ENCODE assay signal across 9 mouse cellular contexts in the genomic region with DNA sequence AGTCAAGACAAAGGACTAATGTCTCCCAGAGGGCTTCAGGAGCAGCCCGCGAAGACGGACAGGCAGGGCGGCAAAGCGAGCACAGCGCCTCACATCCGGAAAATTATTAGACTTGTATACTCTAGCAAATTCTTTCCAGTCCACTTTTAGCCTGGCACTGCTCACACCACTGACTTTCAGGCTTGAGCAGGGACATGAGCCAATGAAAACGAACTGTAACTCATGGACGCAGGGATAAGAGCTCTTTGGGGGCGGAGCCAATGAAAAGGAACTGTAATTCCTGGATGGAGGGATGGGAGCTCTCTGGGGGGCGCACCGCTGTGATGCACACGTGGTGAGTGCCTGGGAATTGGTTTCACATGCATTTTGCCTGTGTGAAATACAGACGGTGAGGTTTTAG. TPM values are rescaled to one million over a fixed set of nuclear protein-coding genes. Genes with fewer than 3 reads are reported as not detected.
DNase-seq lines count a peak whose midpoint lies in the region; ATAC-seq and TF ChIP-seq lines count a peak whose summit lies in the region.
"Had no signal": no experiment of that assay in that cellular context is flagged by ENCODE, and none has a peak within 500 bp of the region (broad histone marks: within the 10 kb centered on the region; RNA-seq: fewer than 3 reads in every experiment).

No protein-coding gene starts in this region.

- H3K27ac ChIP-seq in lung, embryonic 15.5 days = no peak overlapping the region
- no peak overlapping the region for H3K27ac ChIP-seq in forebrain, embryonic 13.5 days
- H3K27ac ChIP-seq in intestine, embryonic 14.5 days (ENCODE audit: low read depth) = no peak overlapping the region
- no peak overlapping the region for H3K27ac ChIP-seq in midbrain, postnatal 0 days (ENCODE audit: low read depth, low read length)

- peaks cover 14% of the 10 kb centered on the region for H3K4me1 ChIP-seq in lung, embryonic 15.5 days
- H3K4me1 ChIP-seq in forebrain, embryonic 13.5 days = no peaks in the 10 kb centered on the region
- peaks cover 11% of the 10 kb centered on the region for H3K4me1 ChIP-seq in intestine, embryonic 14.5 days (replicated peaks; ENCODE audit: control insufficient read depth, insufficient read depth, low read length)
- no peaks in the 10 kb centered on the region for H3K4me1 ChIP-seq in midbrain, postnatal 0 days (ENCODE audit: insufficient read depth, low read length)

- DNase-seq in lung, postnatal 4 days = no peak
- DNase-seq in intestine, embryonic 14.5 days (ENCODE audit: low spot score) = no peak
- no peak for DNase-seq in midbrain, postnatal 0 days (ENCODE audit: low spot score)
- no peak for DNase-seq in spleen, postnatal 4 days (ENCODE audit: low spot score in 2 of 2)
- DNase-seq in cerebellum, adult 11-12 months = no peak
- DNase-seq in frontal cortex, postnatal 36 days (ENCODE audit: low spot score in 2 of 2) = no peak

- no peak for TF ChIP-seq CTCF in midbrain, postnatal 0 days (IDR thresholded peaks at IDR 0.05)

- H3K27me3 ChIP-seq in lung, embryonic 15.5 days = no peaks in the 10 kb centered on the region
- H3K27me3 ChIP-seq in forebrain, embryonic 13.5 days = no peaks in the 10 kb centered on the region
- H3K27me3 ChIP-seq in intestine, embryonic 14.5 days (replicated peaks; ENCODE audit: control insufficient read depth, insufficient read depth, low read length) = no peaks in the 10 kb centered on the region
- no peaks in the 10 kb centered on the region for H3K27me3 ChIP-seq in midbrain, postnatal 0 days (ENCODE audit: insufficient read depth, low read length)
- H3K27me3 ChIP-seq: Patski had no signal

- 48% methylated on average over 14 of the region's 14 CpGs for WGBS in lung, embryonic 15.5 days
- 57% methylated on average over 14 of the region's 14 CpGs for WGBS in forebrain, embryonic 13.5 days
- WGBS in intestine, embryonic 14.5 days = 56% methylated on average over 14 of the region's 14 CpGs
- WGBS in midbrain, postnatal 0 days = 42% methylated on average over 14 of the region's 14 CpGs

- H3K9ac ChIP-seq in lung, embryonic 15.5 days = no peak overlapping the region
- H3K9ac ChIP-seq in forebrain, embryonic 13.5 days = no peak overlapping the region
- H3K9ac ChIP-seq in intestine, embryonic 14.5 days (ENCODE audit: low read length) = no peak overlapping the region
- no peak overlapping the region for H3K9ac ChIP-seq in midbrain, postnatal 0 days (replicated peaks; ENCODE audit: low read length, poor library complexity, severe bottlenecking)

- H3K4me2 ChIP-seq in lung, embryonic 15.5 days = 0 out of 2 replicates have a peak overlapping the region, but pooled peaks have one; percentile 8
- peak overlapping the region; percentile 27; the same call in 1 of the 2 replicates for H3K4me2 ChIP-seq in forebrain, embryonic 13.5 days
- H3K4me2 ChIP-seq in intestine, embryonic 14.5 days (ENCODE audit: low read length) = 0 out of 2 replicates have a peak overlapping the region, but pooled peaks have one; percentile 5
- peak overlapping the region; percentile 28; the same call in 1 of the 2 replicates for H3K4me2 ChIP-seq in midbrain, postnatal 0 days (ENCODE audit: low read depth, low read length, poor library complexity, severe bottlenecking)

- H3K4me3 ChIP-seq in lung, embryonic 15.5 days = no peak overlapping the region
- no peak overlapping the region for H3K4me3 ChIP-seq in forebrain, embryonic 13.5 days
- no peak overlapping the region for H3K4me3 ChIP-seq in intestine, embryonic 14.5 days (ENCODE audit: low read depth, low read length)
- H3K4me3 ChIP-seq in midbrain, postnatal 0 days (ENCODE audit: low read depth, low read length) = no peak overlapping the region

- no peaks in the 10 kb centered on the region for H3K9me3 ChIP-seq in lung, embryonic 15.5 days
- H3K9me3 ChIP-seq in forebrain, embryonic 13.5 days (replicated peaks) = no peaks in the 10 kb centered on the region
- H3K9me3 ChIP-seq in intestine, embryonic 14.5 days (ENCODE audit: control insufficient read depth, low read length) = 0 out of 2 replicates have a peak, but pooled peaks cover 5% of the 10 kb centered on the region
- no peaks in the 10 kb centered on the region for H3K9me3 ChIP-seq in midbrain, postnatal 0 days (ENCODE audit: low read length)

- H3K36me3 ChIP-seq in lung, embryonic 15.5 days = no peaks in the 10 kb centered on the region
- H3K36me3 ChIP-seq in forebrain, embryonic 13.5 days (ENCODE audit: poor library complexity, severe bottlenecking) = no peaks in the 10 kb centered on the region
- no peaks in the 10 kb centered on the region for H3K36me3 ChIP-seq in intestine, embryonic 14.5 days (ENCODE audit: control insufficient read depth, insufficient read depth, low read length)
- no peaks in the 10 kb centered on the region for H3K36me3 ChIP-seq in midbrain, postnatal 0 days (ENCODE audit: insufficient read depth, low read length)

- ATAC-seq in lung, embryonic 15.5 days (ENCODE audit: borderline replicate concordance, extremely low read depth, low FRiP score, low TSS enrichment) = no peak
- ATAC-seq in forebrain, embryonic 13.5 days = no peak
- no peak; the same call in 1 of the 2 replicates for ATAC-seq in intestine, embryonic 14.5 days (replicated peaks; ENCODE audit: low FRiP score, low TSS enrichment, low read depth)
- no peak for ATAC-seq in midbrain, postnatal 0 days (ENCODE audit: low FRiP score)
- ATAC-seq: Patski had no signal

RNA-seq across cellular contexts. Expression of a gene that starts 26.3 kb away (rescaled TPM):
- 18.3 and 19.7 TPM in 2 replicates for polyA plus RNA-seq in lung, embryonic 15.5 days (2015; fragmentation: Nextera tagmentation; extraction: Ambion mirVana)
- polyA plus RNA-seq in forebrain, embryonic 13.5 days (2015; fragmentation: Nextera tagmentation; extraction: Ambion mirVana) = 8.1 and 8.8 TPM in 2 replicates
- 52.2 and 55.3 TPM in 2 replicates for polyA plus RNA-seq in intestine, embryonic 14.5 days (2014; fragmentation: Nextera tagmentation; extraction: Ambion mirVana)
- total RNA-seq in midbrain, postnatal 0 days (2014; rRNA removed) = 7.6 and 10.5 TPM in 2 replicates
- 7.3 and 8.5 TPM in 2 replicates for polyA plus RNA-seq in midbrain, postnatal 0 days (2015; fragmentation: Nextera tagmentation; extraction: Ambion mirVana)
- polyA plus RNA-seq: Patski had no signal

RNA-seq across cellular contexts. Expression of a gene that starts 37.4 kb away (rescaled TPM):
- polyA plus RNA-seq in lung, embryonic 15.5 days (2015; fragmentation: Nextera tagmentation; extraction: Ambion mirVana) = 252 and 254 TPM in 2 replicates
- polyA plus RNA-seq in forebrain, embryonic 13.5 days (2015; fragmentation: Nextera tagmentation; extraction: Ambion mirVana) = 493 and 531 TPM in 2 replicates
- polyA plus RNA-seq in intestine, embryonic 14.5 days (2014; fragmentation: Nextera tagmentation; extraction: Ambion mirVana) = 149 and 183 TPM in 2 replicates
- total RNA-seq in midbrain, postnatal 0 days (2014; rRNA removed) = 208 and 216 TPM in 2 replicates
- 498 and 544 TPM in 2 replicates for polyA plus RNA-seq in midbrain, postnatal 0 days (2015; fragmentation: Nextera tagmentation; extraction: Ambion mirVana)
